Mouse (Mus musculus): ENCODE results near the gene Zfp827. TPM values are rescaled to one million over a fixed set of nuclear protein-coding genes. Genes with fewer than 3 reads are reported as not detected.

The Zfp827 gene
- polyA plus RNA-seq, 1 experiment from 2014 or later: 14.9 TPM

DNA sequence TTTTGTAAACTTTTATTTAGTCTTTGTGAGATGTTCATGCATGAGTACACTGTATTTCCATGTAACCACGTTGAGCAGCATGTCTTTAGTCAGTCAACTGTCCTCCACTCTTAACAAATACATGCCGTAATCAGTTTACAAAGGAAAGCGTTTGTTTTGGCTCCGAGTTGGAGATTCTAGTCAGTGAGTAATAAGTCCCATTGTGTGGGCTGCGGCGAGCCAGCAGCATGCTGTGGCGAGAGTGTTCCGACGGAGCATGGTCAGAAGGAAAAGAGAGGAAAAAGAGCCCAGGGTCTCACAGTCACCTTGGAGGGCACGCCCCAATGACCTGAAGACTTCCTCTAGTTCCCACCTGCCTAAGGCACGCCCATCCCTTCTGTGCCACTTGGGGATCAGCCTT is 68.7 kb downstream of the Zfp827 start:
- Histone ChIP-seq H3K4me3 (no peak overlapping the region), H3K9me3 (no peaks in the 10 kb centered on the region), H3K9ac (no peak overlapping the region), H3K4me2 (replicated peaks) (no peak overlapping the region), H3K27me3 (no peaks in the 10 kb centered on the region), H3K27ac (no peak overlapping the region), H3K36me3 (peaks cover 45% of the 10 kb centered on the region), H3K4me1 (no peaks in the 10 kb centered on the region)
- ATAC-seq (ENCODE audit: low FRiP score, low read depth): no peak
- WGBS: 87% methylated on average over 11 of the region's 11 CpGs

- no peaks in the 10 kb centered on the region for H3K27me3 ChIP-seq
- H3K27ac ChIP-seq: peak overlapping the region; percentile 80
- ATAC-seq (ENCODE audit: low FRiP score, low read depth): no peak
- H3K4me2 ChIP-seq (replicated peaks): peak overlapping the region; percentile 32
- no peaks in the 10 kb centered on the region for H3K9me3 ChIP-seq
- no peak overlapping the region for H3K4me3 ChIP-seq
- no peak overlapping the region for H3K9ac ChIP-seq
- peaks cover 13% of the 10 kb centered on the region for H3K36me3 ChIP-seq
- peaks cover 50% of the 10 kb centered on the region for H3K4me1 ChIP-seq
- 71% methylated on average over 4 of the region's 4 CpGs for WGBS
These were observed 74.5 kb downstream of the Zfp827 start for GRCm38 (mm10) chr8:79102707-79103106.

- H3K27me3 ChIP-seq: no peaks in the 10 kb centered on the region
- H3K4me1 ChIP-seq: peaks cover 50% of the 10 kb centered on the region
- H3K9me3 ChIP-seq: no peaks in the 10 kb centered on the region
- ATAC-seq (ENCODE audit: low FRiP score, low read depth): peak; percentile 54
- WGBS: 59% methylated on average over 14 of the region's 14 CpGs
- no peak overlapping the region for H3K4me3 ChIP-seq
- peak overlapping the region; percentile 32 for H3K4me2 ChIP-seq (replicated peaks)
- no peak overlapping the region for H3K9ac ChIP-seq
- H3K27ac ChIP-seq: peak overlapping the region; percentile 80
- H3K36me3 ChIP-seq: peaks cover 13% of the 10 kb centered on the region
These were observed 75.1 kb downstream of the Zfp827 start for GRCm38 (mm10) chr8:79103185-79103878.

DNA sequence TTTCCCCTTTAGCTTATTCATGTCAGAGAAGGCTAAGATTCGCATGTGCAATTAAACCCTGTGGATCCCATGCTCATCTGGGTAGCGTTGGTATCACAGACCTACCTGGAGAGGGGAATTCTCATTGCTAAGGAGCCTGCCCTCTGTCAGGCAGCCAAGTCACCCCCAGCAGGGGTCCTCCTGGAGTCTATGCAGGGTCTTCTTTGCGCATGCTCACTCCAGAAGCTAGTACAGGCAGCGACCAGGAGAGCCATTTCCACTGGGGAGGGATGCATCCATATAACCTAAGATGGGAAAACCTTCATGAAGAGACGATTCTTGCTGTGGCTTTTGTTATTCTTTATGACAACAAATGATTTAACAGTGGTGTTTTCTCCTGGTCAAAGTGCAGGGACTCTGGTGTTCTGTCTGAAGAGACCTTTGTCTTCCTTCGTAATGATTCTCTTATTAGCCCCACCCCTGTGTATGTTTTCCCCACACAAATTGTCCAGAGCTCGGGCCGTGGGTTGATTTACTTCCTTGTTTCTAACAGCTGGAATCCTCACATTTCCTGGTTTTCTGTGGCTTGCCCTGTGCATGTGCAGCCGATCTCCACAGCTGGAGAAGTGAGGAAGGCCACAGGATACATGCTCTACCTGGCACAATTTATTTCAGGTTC is 75.8 kb downstream of the Zfp827 start:
- ATAC-seq (ENCODE audit: low FRiP score, low read depth): no peak
- peak overlapping the region; percentile 80 for H3K27ac ChIP-seq
- WGBS: 65% methylated on average over 9 of the region's 9 CpGs

GRCm38 (mm10) chr8:79104634-79105033 is 76.4 kb downstream of the Zfp827 start:
- 0 out of 2 replicates have a peak overlapping the region, but pooled peaks have one; percentile 5 for H3K9ac ChIP-seq
- peaks cover 50% of the 10 kb centered on the region for H3K4me1 ChIP-seq
- H3K36me3 ChIP-seq: peaks cover 13% of the 10 kb centered on the region
- peak overlapping the region; percentile 11; the same call in 1 of the 2 replicates for H3K4me2 ChIP-seq (replicated peaks)
- H3K4me3 ChIP-seq: no peak overlapping the region
- WGBS: 60% methylated on average over 9 of the region's 9 CpGs
- no peak for ATAC-seq (ENCODE audit: low FRiP score, low read depth)
- H3K9me3 ChIP-seq: no peaks in the 10 kb centered on the region
- peak overlapping the region; percentile 80 for H3K27ac ChIP-seq
- H3K27me3 ChIP-seq: no peaks in the 10 kb centered on the region

More for the DNA sequence above, 75.8 kb downstream of the Zfp827 start:
- Histone ChIP-seq H3K9ac (0 out of 2 replicates have a peak overlapping the region, but pooled peaks have one; percentile 5), H3K4me1 (peaks cover 50% of the 10 kb centered on the region), H3K9me3 (no peaks in the 10 kb centered on the region), H3K4me2 (replicated peaks) (no peak overlapping the region), H3K36me3 (peaks cover 14% of the 10 kb centered on the region), H3K27me3 (no peaks in the 10 kb centered on the region), H3K4me3 (no peak overlapping the region)

- peak overlapping the region; percentile 80 for H3K27ac ChIP-seq
These were observed 76.9 kb downstream of the Zfp827 start for GRCm38 (mm10) chr8:79105186-79105585.

GRCm38 (mm10) chr8:79111461-79111860 is 83.2 kb downstream of the Zfp827 start:
- WGBS: 84% methylated on average over 8 of the region's 8 CpGs
- Histone ChIP-seq H3K27me3 (no peaks in the 10 kb centered on the region), H3K36me3 (peaks cover 45% of the 10 kb centered on the region), H3K4me2 (replicated peaks) (no peak overlapping the region), H3K9ac (no peak overlapping the region), H3K27ac (no peak overlapping the region), H3K9me3 (peaks cover 3% of the 10 kb centered on the region; the same call in 1 of the 2 replicates), H3K4me3 (no peak overlapping the region), H3K4me1 (peaks cover 15% of the 10 kb centered on the region)
- no peak for ATAC-seq (ENCODE audit: low FRiP score, low read depth)

More at GRCm38 (mm10) chr8:79105186-79105585, 76.9 kb downstream of the Zfp827 start:
- H3K9me3 ChIP-seq: no peaks in the 10 kb centered on the region
- H3K4me1 ChIP-seq: peaks cover 50% of the 10 kb centered on the region
- peaks cover 13% of the 10 kb centered on the region for H3K36me3 ChIP-seq
- no peaks in the 10 kb centered on the region for H3K27me3 ChIP-seq
- H3K4me3 ChIP-seq: no peak overlapping the region
- ATAC-seq (ENCODE audit: low FRiP score, low read depth): peak; percentile 37; the same call in 1 of the 2 replicates
- no peak overlapping the region for H3K9ac ChIP-seq
- peak overlapping the region; percentile 11; the same call in 1 of the 2 replicates for H3K4me2 ChIP-seq (replicated peaks)
- 47% methylated on average over 10 of the region's 10 CpGs for WGBS

DNA sequence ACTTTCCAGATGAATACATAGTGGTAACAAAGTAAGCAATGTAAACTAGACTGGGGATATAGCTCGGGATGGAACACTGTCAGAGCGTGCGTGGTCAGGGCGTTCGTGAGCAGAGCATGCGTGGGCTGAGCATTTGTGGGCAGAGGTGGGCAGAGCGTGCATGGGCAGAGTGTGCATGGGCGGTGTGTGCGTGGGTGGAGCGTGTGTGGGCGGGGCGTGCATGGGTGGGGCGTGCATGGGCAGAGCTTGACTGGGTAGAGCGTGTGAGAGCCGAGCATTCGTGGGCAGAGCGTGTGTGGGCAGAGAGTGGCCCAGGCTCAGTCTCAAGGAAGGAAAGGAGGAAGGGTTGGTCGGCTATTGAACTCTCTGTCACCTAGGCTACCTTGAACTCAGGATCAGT is 84.2 kb downstream of the Zfp827 start:
- Histone ChIP-seq H3K27ac (no peak overlapping the region), H3K9me3 (peaks cover 3% of the 10 kb centered on the region; the same call in 1 of the 2 replicates), H3K4me1 (peaks cover 4% of the 10 kb centered on the region), H3K4me2 (replicated peaks) (no peak overlapping the region), H3K36me3 (peaks cover 47% of the 10 kb centered on the region), H3K9ac (no peak overlapping the region), H3K27me3 (no peaks in the 10 kb centered on the region), H3K4me3 (no peak overlapping the region)
- ATAC-seq (ENCODE audit: low FRiP score, low read depth): no peak
- 95% methylated on average over 18 of the region's 18 CpGs for WGBS

GRCm38 (mm10) chr8:79113533-79113932 is 85.3 kb downstream of the Zfp827 start:
- Histone ChIP-seq H3K4me3 (no peak overlapping the region), H3K9ac (no peak overlapping the region), H3K9me3 (peaks cover 3% of the 10 kb centered on the region; the same call in 1 of the 2 replicates), H3K4me1 (0 out of 2 replicates have a peak, but pooled peaks cover 3% of the 10 kb centered on the region), H3K36me3 (peaks cover 56% of the 10 kb centered on the region), H3K27me3 (no peaks in the 10 kb centered on the region), H3K4me2 (replicated peaks) (no peak overlapping the region), H3K27ac (no peak overlapping the region)
- WGBS: 83% methylated on average over 9 of the region's 9 CpGs
- ATAC-seq (ENCODE audit: low FRiP score, low read depth): no peak

DNA sequence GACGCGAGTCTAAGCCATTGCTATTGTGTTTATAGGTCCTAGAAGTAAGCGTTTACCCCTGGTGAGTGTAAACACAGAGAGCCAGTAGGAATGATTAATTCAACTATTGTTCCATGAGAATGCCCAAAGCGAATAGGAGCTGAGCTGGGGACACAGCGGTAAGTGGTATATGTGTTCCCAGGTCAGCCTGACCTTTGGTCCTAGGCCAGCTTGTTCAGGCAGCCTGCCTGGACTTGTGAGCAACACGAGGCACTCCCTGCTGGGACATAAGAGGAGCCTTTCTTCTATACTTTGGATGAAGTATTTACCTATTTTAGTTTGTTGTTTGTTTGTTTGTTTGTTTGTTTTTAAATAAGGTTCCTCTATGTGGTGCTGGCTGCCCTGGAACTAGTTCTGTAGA is 86.3 kb downstream of the Zfp827 start:
- no peak for ATAC-seq (ENCODE audit: low FRiP score, low read depth)

DNA sequence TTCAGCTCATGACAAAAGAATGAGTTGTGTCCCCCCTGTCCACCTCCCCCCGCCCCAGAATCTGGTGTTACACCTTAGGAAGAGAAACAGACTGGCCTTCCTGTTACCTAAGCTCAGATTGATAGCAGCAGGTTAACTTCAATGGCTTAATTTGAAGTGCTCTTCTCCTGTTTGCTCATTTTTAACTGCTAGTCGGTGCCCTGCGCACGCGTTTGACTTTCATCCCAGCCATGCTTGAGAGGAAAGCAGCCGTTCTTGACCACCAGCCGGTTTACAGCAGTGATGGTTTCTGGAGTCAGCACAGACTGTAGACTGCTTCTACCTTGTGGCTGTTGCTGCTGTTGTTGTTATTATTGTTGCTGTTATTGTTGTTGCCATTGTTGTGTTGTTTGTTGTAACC is 88.2 kb downstream of the Zfp827 start:
- Histone ChIP-seq H3K27me3 (no peaks in the 10 kb centered on the region), H3K9ac (no peak overlapping the region), H3K4me2 (replicated peaks) (no peak overlapping the region), H3K4me3 (no peak overlapping the region), H3K27ac (no peak overlapping the region), H3K4me1 (0 out of 2 replicates have a peak, but pooled peaks cover 3% of the 10 kb centered on the region), H3K36me3 (peaks cover 70% of the 10 kb centered on the region), H3K9me3 (no peaks in the 10 kb centered on the region)
- no peak for ATAC-seq (ENCODE audit: low FRiP score, low read depth)
- 76% methylated on average over 7 of the region's 7 CpGs for WGBS

More for the DNA sequence above, 86.3 kb downstream of the Zfp827 start:
- Histone ChIP-seq H3K27me3 (no peaks in the 10 kb centered on the region), H3K9me3 (peaks cover 3% of the 10 kb centered on the region; the same call in 1 of the 2 replicates), H3K4me1 (0 out of 2 replicates have a peak, but pooled peaks cover 3% of the 10 kb centered on the region), H3K9ac (no peak overlapping the region), H3K4me2 (replicated peaks) (no peak overlapping the region), H3K27ac (no peak overlapping the region), H3K36me3 (peaks cover 60% of the 10 kb centered on the region), H3K4me3 (no peak overlapping the region)
- WGBS: 87% methylated on average over 6 of the region's 6 CpGs

DNA sequence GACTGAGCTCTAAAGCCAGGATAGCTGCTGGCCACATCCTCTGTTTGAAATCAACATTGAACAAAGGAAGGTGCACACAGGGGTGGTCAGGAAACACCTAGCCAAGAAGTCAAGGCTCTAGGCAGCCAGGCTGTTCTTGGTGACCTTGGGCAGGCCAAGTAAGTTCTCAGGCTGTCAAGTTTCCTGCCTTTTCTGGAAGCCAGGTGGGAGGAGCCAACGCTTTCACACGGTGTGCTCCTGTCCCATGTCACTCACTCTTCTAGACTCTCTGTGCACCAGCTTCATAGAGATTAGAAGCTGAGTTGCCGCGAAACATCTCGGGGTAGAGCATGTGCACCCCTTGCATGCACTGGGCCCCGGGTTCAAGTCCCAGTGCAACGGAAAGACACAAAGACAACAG is 89.5 kb downstream of the Zfp827 start:
- peaks cover 76% of the 10 kb centered on the region for H3K36me3 ChIP-seq
- H3K9ac ChIP-seq: no peak overlapping the region
- no peak for ATAC-seq (ENCODE audit: low FRiP score, low read depth)
- no peak overlapping the region for H3K27ac ChIP-seq
- H3K4me3 ChIP-seq: no peak overlapping the region
- 93% methylated on average over 7 of the region's 7 CpGs for WGBS
- no peaks in the 10 kb centered on the region for H3K27me3 ChIP-seq
- peaks cover 6% of the 10 kb centered on the region; the same call in 1 of the 2 replicates for H3K4me1 ChIP-seq
- H3K4me2 ChIP-seq (replicated peaks): no peak overlapping the region
- no peaks in the 10 kb centered on the region for H3K9me3 ChIP-seq

All from limb, embryonic 13.5 days (tissue).